Mouse (Mus musculus) brain, embryonic 14.5 days (tissue): Measurements from ENCODE around the gene Adamts13.

Source experiments
- CTCF ChIP-seq: fragments of 200-500 bp; IDR thresholded peaks from 2 replicates; pipeline ENCODE4 v1.5.1; 2012; ENCODE audit warnings: inconsistent platforms, mild to moderate bottlenecking, moderate library complexity, borderline replicate concordance; ENCODE audit not compliant: insufficient read depth, insufficient read length; ENCODE audit errors: extremely low read depth
- POLR2A ChIP-seq: fragments of 200-500 bp; IDR thresholded peaks from 2 replicates; pipeline ENCODE4 v1.6.1; 2012; ENCODE audit warnings: mild to moderate bottlenecking, inconsistent platforms, borderline replicate concordance; ENCODE audit not compliant: poor library complexity, insufficient read depth, insufficient read length, severe bottlenecking; ENCODE audit errors: extremely low read depth

GRCm38 (mm10) chr2:26984640-26985039 is 11.4 kb downstream of the Adamts13 start:
- TF ChIP-seq POLR2A (no peak), CTCF (no peak)
